Mouse (Mus musculus): ENCODE data around the gene Mcm10.
A peak's percentile ranks its signal among the peaks of the same experiment; 100 is the strongest.
"Not testable (repeated sequence)": the region's sequence is repeated elsewhere in the genome, so short reads cannot be mapped to it uniquely, and the experiment has no call there.

The Mcm10 gene

GRCm38 (mm10) chr2:4986798-4987197 is 25.8 kb downstream of the Mcm10 start:
- DNase-seq (ENCODE audit: low spot score in 2 of 2): no peak

- DNase-seq (ENCODE audit: low spot score in 2 of 2): no peak
Measured at GRCm38 (mm10) chr2:4985000-4985399, 27.6 kb downstream of the Mcm10 start.

GRCm38 (mm10) chr2:4983987-4984386 is 28.6 kb downstream of the Mcm10 start:
- no peak for DNase-seq (ENCODE audit: low spot score in 2 of 2)

- DNase-seq (ENCODE audit: low spot score in 2 of 2): peak; percentile 21 to 25
Measured at GRCm38 (mm10) chr2:4978091-4978490, 34.5 kb downstream of the Mcm10 start.

GRCm38 (mm10) chr2:4975807-4976206 is 36.8 kb downstream of the Mcm10 start, which contains the start of gene Ucma:
Gene Ucma (plus strand): TSS chr2:4976122.
- DNase-seq (ENCODE audit: low spot score in 2 of 2): peak; percentile 11 to 34

- DNase-seq (ENCODE audit: low spot score in 2 of 2): no peak
Measured at GRCm38 (mm10) chr2:4969083-4969482, 43.5 kb downstream of the Mcm10 start.

- no peak for DNase-seq (ENCODE audit: low spot score in 2 of 2)
Measured at GRCm38 (mm10) chr2:4967806-4968205, 44.8 kb downstream of the Mcm10 start.

- no peak for DNase-seq (ENCODE audit: low spot score in 2 of 2)
Measured at GRCm38 (mm10) chr2:4958039-4958438, 54.6 kb downstream of the Mcm10 start.

- DNase-seq (ENCODE audit: low spot score in 2 of 2): no peak
Measured at GRCm38 (mm10) chr2:4954216-4954760, 58.3 kb downstream of the Mcm10 start.

- no peak for DNase-seq (ENCODE audit: low spot score in 2 of 2)
Measured at GRCm38 (mm10) chr2:4950986-4951385, 61.6 kb downstream of the Mcm10 start.

GRCm38 (mm10) chr2:4949691-4950090 is 62.9 kb downstream of the Mcm10 start:
- not testable (repeated sequence) for DNase-seq (ENCODE audit: low spot score in 2 of 2)

- no peak for DNase-seq (ENCODE audit: low spot score in 2 of 2)
Measured at GRCm38 (mm10) chr2:4940861-4941260, 71.7 kb downstream of the Mcm10 start.

All from right cerebral cortex, adult 2 months (tissue).